Mouse (Mus musculus) heart, embryonic 13.5 days (tissue): ENCODE results near the gene Efcab14. TPM values are rescaled to one million over a fixed set of nuclear protein-coding genes. Genes with fewer than 3 reads are reported as not detected.
A peak's percentile ranks its signal among the peaks of the same experiment; 100 is the strongest.

Experiments
- ATAC-seq: fragments of 200-750 bp; cut with Nextera tagmentation; 2 replicates; pipeline ENCODE4 v1.8.0; 2017; ENCODE audit warnings: moderate TSS enrichment; ENCODE audit not compliant: insufficient number of reproducible peaks, low FRiP score, low TSS enrichment; ENCODE audit errors: extremely low read depth
- H3K27ac ChIP-seq: fragments of 300-500 bp; sonication (generic); replicated peaks from 2 replicates; pipeline ENCODE4 v1.5.1; 2015; ENCODE audit warnings: moderate library complexity, mild to moderate bottlenecking, inconsistent platforms
- H3K27me3 ChIP-seq: fragments of 300-500 bp; sonication (generic); replicated peaks from 2 replicates; pipeline ENCODE4 v1.6.1; 2015; ENCODE audit warnings: mild to moderate bottlenecking, inconsistent platforms
- H3K36me3 ChIP-seq: fragments of 300-500 bp; sonication (generic); 2 replicates; pipeline ENCODE4 v1.6.1; 2015; ENCODE audit warnings: mild to moderate bottlenecking, inconsistent platforms
- H3K4me1 ChIP-seq: fragments of 300-500 bp; sonication (generic); 2 replicates; pipeline ENCODE4 v1.6.1; 2015; ENCODE audit warnings: inconsistent platforms
- H3K4me2 ChIP-seq: fragments of 300-500 bp; sonication (generic); 2 replicates; pipeline ENCODE4 v1.6.1; 2015; ENCODE audit warnings: inconsistent platforms, mild to moderate bottlenecking, moderate library complexity
- H3K4me3 ChIP-seq: fragments of 300-500 bp; sonication (generic); 2 replicates; pipeline ENCODE4 v1.5.1; 2015; ENCODE audit warnings: moderate library complexity, mild to moderate bottlenecking, inconsistent platforms
- H3K9ac ChIP-seq: fragments of 300-500 bp; sonication (generic); 2 replicates; pipeline ENCODE4 v1.6.1; 2015; ENCODE audit warnings: inconsistent platforms, mild to moderate bottlenecking, moderate library complexity
- H3K9me3 ChIP-seq: fragments of 300-500 bp; sonication (generic); 2 replicates; pipeline ENCODE4 v1.6.1; 2016; ENCODE audit warnings: inconsistent platforms
- WGBS: fragments of 180-500 bp; shearing (Covaris S2); methylation state at CpG from one replicate; pipeline ENCODE4 v1.1.7; 2015; ENCODE audit warnings: mixed read lengths; 5-methylcytosine and 5-hydroxymethylcytosine counted together
- polyA plus RNA-seq: library from polyadenylated mRNA; unstranded; fragments of >200 nt; fragmentation: Nextera tagmentation; extraction: Ambion mirVana; gene quantifications from 2 replicates; pipeline ENCODE4 v1.2.1, GENCODE M21; 2015

Efcab14 gene
- polyA plus RNA-seq, 1 experiment from 2014 or later, result 23.6 TPM

GRCm38 (mm10) chr4:115820944-115821343, 83.4 kb downstream of the Efcab14 start:
- H3K9me3 ChIP-seq, result no peaks in the 10 kb centered on the region
- peaks cover 16% of the 10 kb centered on the region for H3K36me3 ChIP-seq
- H3K4me1 ChIP-seq, result peaks cover 47% of the 10 kb centered on the region
- 64% methylated on average over 3 of the region's 3 CpGs for WGBS
- H3K9ac ChIP-seq, result no peak overlapping the region
- no peak overlapping the region for H3K27ac ChIP-seq
- no peak for ATAC-seq
- H3K4me2 ChIP-seq, result no peak overlapping the region
- H3K27me3 ChIP-seq, result no peaks in the 10 kb centered on the region
- H3K4me3 ChIP-seq, result no peak overlapping the region

DNA sequence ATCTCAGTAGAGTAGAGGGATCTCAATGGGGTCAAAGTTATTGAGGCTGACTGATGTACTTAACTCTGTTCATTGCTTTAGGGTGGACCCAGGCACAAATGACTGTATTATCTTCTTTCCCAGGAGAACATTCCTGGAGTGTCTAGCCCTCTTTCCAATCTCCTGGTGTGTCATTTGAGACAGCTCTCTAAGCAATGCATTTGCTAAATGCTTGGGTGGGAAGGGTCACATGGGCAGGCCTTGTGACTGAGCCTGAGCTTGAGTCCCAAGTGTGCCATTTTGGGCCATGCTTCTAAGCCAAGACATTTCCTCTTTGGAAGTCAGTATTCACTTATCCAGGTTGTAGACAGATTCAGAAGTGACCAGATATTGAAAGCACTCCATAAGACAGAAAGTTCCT, 83.9 kb downstream of the Efcab14 start:
- Histone ChIP-seq H3K9me3 (no peaks in the 10 kb centered on the region), H3K4me2 (no peak overlapping the region), H3K9ac (no peak overlapping the region), H3K4me3 (no peak overlapping the region), H3K4me1 (peaks cover 47% of the 10 kb centered on the region), H3K27me3 (no peaks in the 10 kb centered on the region), H3K36me3 (peaks cover 11% of the 10 kb centered on the region), H3K27ac (peak overlapping the region; percentile 40)
- ATAC-seq, result no peak

- Histone ChIP-seq H3K9me3 (no peaks in the 10 kb centered on the region), H3K4me1 (peaks cover 48% of the 10 kb centered on the region), H3K27ac (peak overlapping the region; percentile 40), H3K4me3 (no peak overlapping the region), H3K27me3 (no peaks in the 10 kb centered on the region), H3K9ac (no peak overlapping the region), H3K4me2 (no peak overlapping the region), H3K36me3 (peaks cover 8% of the 10 kb centered on the region; the same call in 1 of the 2 replicates)
- WGBS, result 22% methylated on average over 3 of the region's 3 CpGs
- ATAC-seq, result peak; percentile 27; the same call in 1 of the 2 replicates
Measured at GRCm38 (mm10) chr4:115821928-115822327, 84.4 kb downstream of the Efcab14 start.

DNA sequence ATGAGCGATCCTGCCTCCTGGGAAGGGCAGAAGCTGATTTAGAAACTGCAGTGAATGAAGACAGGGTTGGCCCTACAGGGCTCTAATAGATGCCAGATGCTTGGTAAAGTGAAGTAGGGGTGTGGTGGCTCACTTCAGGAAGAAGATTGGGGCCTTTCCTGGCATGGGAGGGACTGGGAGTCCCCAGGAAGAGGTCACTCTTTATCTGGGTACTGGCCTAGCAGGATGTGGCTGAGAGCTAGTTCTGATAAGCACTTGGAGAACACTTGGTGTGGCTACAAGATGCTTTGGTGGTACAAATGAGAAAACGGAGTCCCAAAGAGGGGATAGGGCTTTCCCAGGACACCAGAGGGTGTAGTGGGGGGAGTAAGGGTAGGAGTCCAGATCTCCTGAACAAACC, 86.6 kb downstream of the Efcab14 start:
- WGBS, result 30% methylated on average over 2 of the region's 2 CpGs
- H3K4me2 ChIP-seq, result no peak overlapping the region
- no peak overlapping the region for H3K4me3 ChIP-seq
- H3K9ac ChIP-seq, result no peak overlapping the region
- no peak for ATAC-seq
- no peaks in the 10 kb centered on the region for H3K9me3 ChIP-seq
- H3K27ac ChIP-seq, result peak overlapping the region; percentile 61
- H3K36me3 ChIP-seq, result peaks cover 8% of the 10 kb centered on the region; the same call in 1 of the 2 replicates
- H3K4me1 ChIP-seq, result peaks cover 63% of the 10 kb centered on the region
- H3K27me3 ChIP-seq, result no peaks in the 10 kb centered on the region

GRCm38 (mm10) chr4:115825271-115825670, 87.7 kb downstream of the Efcab14 start:
- peaks cover 74% of the 10 kb centered on the region for H3K4me1 ChIP-seq
- 65% methylated on average over 2 of the region's 2 CpGs for WGBS

More at GRCm38 (mm10) chr4:115825271-115825670, 87.7 kb downstream of the Efcab14 start:
- Histone ChIP-seq H3K36me3 (no peaks in the 10 kb centered on the region), H3K9me3 (no peaks in the 10 kb centered on the region), H3K4me2 (no peak overlapping the region), H3K27ac (no peak overlapping the region), H3K27me3 (no peaks in the 10 kb centered on the region), H3K9ac (no peak overlapping the region), H3K4me3 (no peak overlapping the region)
- no peak for ATAC-seq

Other genes starting within 250 kb of the Efcab14 start
- not detected in 2 replicates for gene Cyp4a14, start 241.6 kb upstream of the Efcab14 start, polyA plus RNA-seq
- gene Cyp4a10, start 219.5 kb upstream of the Efcab14 start, polyA plus RNA-seq, result not detected in 2 replicates
- gene Cyp4a31, start 174.1 kb upstream of the Efcab14 start, polyA plus RNA-seq, result not detected in 2 replicates
- gene Cyp4a32, start 136.8 kb upstream of the Efcab14 start, polyA plus RNA-seq, result not detected in 2 replicates
- 1.2 and 2.0 TPM in 2 replicates for gene Cyp4b1, start 90.0 kb upstream of the Efcab14 start, polyA plus RNA-seq
- 0.19 TPM in 1 of 2 replicates, not detected in the other for gene Tex38, start 43.3 kb downstream of the Efcab14 start, polyA plus RNA-seq
- 54.5 and 63.2 TPM in 2 replicates for gene Atpaf1, start 47.1 kb downstream of the Efcab14 start, polyA plus RNA-seq
- gene Mob3c, start 90.3 kb downstream of the Efcab14 start, polyA plus RNA-seq, result 6.4 and 7.6 TPM in 2 replicates
- gene Mknk1, start 101.5 kb downstream of the Efcab14 start, polyA plus RNA-seq, result 18.2 and 18.6 TPM in 2 replicates
- not detected in 2 replicates for gene Kncn, start 146.7 kb downstream of the Efcab14 start, polyA plus RNA-seq
- not detected in 2 replicates for gene 6430628N08Rik, start 152.9 kb downstream of the Efcab14 start, polyA plus RNA-seq
- 0.05 TPM in 1 of 2 replicates, not detected in the other for gene Dmbx1, start 202.2 kb downstream of the Efcab14 start, polyA plus RNA-seq